Mouse (Mus musculus): Measurements from ENCODE around the gene Rab22a. TPM values are rescaled to one million over a fixed set of nuclear protein-coding genes. Genes with fewer than 3 reads are reported as not detected.
A peak's percentile ranks its signal among the peaks of the same experiment; 100 is the strongest.

Gene Rab22a
- polyA plus RNA-seq, 2 experiments, result 3.7 to 13.2 TPM

DNA sequence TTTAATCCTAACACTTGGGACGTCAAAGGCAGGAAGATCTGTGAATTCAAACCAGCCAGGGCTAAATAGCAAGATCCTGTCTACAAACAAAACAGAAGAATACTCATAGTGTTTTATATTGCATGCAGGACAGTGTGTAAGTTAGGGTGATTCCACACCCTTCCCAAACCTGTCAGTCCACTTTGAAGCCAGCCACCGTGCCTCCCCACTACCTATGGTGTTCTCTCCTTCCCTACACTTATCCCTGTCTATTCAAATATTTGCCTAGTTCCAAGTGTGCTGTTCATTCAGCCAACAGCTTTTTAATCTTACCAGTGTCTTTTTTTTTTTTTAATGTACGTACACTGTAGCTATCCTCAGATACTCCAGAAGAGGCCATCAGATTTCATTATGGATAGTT lies 7.3 kb downstream of the Rab22a start:
- TF ChIP-seq EP300 (IDR thresholded peaks at IDR 0.05; ENCODE audit: low read depth) (no peak), CTCF (IDR thresholded peaks at IDR 0.05; ENCODE audit: low read depth) (no peak)
- no peak for DNase-seq (ENCODE audit: low read depth in 3 of 3, low spot score in 3 of 3)
- H3K4me3 ChIP-seq (ENCODE audit: insufficient read depth in 1 of 2, low read depth in 2 of 2, low read length in 2 of 2), result no peak overlapping the region
- no peak overlapping the region for H3K27ac ChIP-seq
- H3K4me1 ChIP-seq (replicated peaks; ENCODE audit: control insufficient read depth in 2 of 2, insufficient read depth in 2 of 2, low read length in 1 of 2), result peaks cover 6 to 21% of the 10 kb centered on the region in 2 experiments; a peak in 3 of 4 replicates
- H3K9ac ChIP-seq (replicated peaks), result no peak overlapping the region
- H3K27me3 ChIP-seq (ENCODE audit: control insufficient read depth, insufficient read depth, low read length), result no peaks in the 10 kb centered on the region
- H3K4me2 ChIP-seq (ENCODE audit: low read depth), result no peak overlapping the region
- ATAC-seq (ENCODE audit: insufficient read depth), result no peak
- 68% methylated on average over 3 of the region's 3 CpGs for WGBS (ENCODE audit: insufficient replicate concordance)
- H3K9me3 ChIP-seq (ENCODE audit: control insufficient read depth, low read length), result no peaks in the 10 kb centered on the region
- peaks cover 7% of the 10 kb centered on the region for H3K36me3 ChIP-seq (replicated peaks; ENCODE audit: control insufficient read depth, insufficient read depth, low read depth)

DNA sequence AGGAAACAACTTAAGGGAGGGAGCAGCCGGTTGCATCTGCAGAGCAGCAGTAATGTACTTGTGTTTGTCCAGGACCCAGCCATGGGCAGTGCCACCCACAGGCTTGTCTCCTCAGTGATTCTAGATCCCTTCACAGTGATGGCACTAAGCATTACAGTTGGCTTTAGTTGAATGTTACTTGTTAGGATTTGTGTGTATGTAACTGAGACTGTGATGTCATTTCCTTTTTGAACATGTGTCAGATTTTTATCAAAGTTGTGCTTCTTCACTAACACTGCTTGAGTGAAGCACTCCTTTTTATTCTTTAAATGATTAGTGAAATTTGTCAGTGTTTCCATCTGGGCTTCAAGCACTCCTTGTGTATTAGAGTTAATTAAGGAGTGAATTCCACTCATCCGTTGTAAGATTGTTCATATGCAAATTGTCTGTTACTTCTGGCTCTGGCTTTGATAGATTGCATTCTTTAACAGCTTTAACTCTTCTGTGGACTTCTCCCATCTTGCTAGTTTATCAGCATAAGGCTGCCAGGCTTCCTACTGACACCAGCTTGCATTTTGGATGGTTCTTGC lies 12.9 kb downstream of the Rab22a start:
- Histone ChIP-seq H3K4me3 (ENCODE audit: insufficient read depth in 1 of 2, low read depth in 2 of 2, low read length in 2 of 2) (no peak overlapping the region), H3K9ac (replicated peaks) (no peak overlapping the region), H3K36me3 (replicated peaks; ENCODE audit: control insufficient read depth, insufficient read depth, low read depth) (peaks cover under 1% of the 10 kb centered on the region), H3K9me3 (ENCODE audit: control insufficient read depth, low read length) (no peaks in the 10 kb centered on the region), H3K27ac (no peak overlapping the region), H3K4me1 (replicated peaks; ENCODE audit: control insufficient read depth in 2 of 2, insufficient read depth in 2 of 2, low read length in 1 of 2) (peaks cover 7 to 14% of the 10 kb centered on the region in 2 experiments), H3K4me2 (ENCODE audit: low read depth) (no peak overlapping the region), H3K27me3 (ENCODE audit: control insufficient read depth, insufficient read depth, low read length) (no peaks in the 10 kb centered on the region)
- ATAC-seq (ENCODE audit: insufficient read depth) (no peak), DNase-seq (ENCODE audit: low read depth in 3 of 3, low spot score in 3 of 3) (no peak)
- TF ChIP-seq CTCF (IDR thresholded peaks at IDR 0.05; ENCODE audit: low read depth) (no peak), EP300 (IDR thresholded peaks at IDR 0.05; ENCODE audit: low read depth) (no peak)
- 66% methylated on average over 2 of the region's 2 CpGs for WGBS (ENCODE audit: insufficient replicate concordance)

DNA sequence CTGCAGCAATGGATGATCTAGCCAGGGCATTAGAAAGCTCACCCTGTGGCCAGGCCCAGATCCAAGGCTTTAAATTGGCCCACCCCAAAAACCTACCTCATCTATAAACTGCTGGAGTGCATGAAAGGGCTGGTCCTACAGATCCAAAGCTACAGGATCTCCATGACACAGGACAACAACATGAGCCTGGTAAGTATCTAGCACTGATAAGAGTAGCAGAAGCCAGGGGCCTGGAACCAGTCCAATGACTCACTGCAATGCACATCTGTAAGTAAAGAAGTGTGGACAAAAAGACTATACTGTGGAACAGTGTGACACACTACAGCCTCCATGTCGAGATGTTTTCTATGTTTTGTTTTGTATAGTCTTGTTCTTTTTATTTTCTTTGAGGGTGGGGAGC lies 13.9 kb downstream of the Rab22a start:
- no peaks in the 10 kb centered on the region for H3K27me3 ChIP-seq (ENCODE audit: control insufficient read depth, insufficient read depth, low read length)
- no peak overlapping the region for H3K9ac ChIP-seq (replicated peaks)
- H3K4me3 ChIP-seq (ENCODE audit: insufficient read depth in 1 of 2, low read depth in 2 of 2, low read length in 2 of 2), result no peak overlapping the region
- H3K4me1 ChIP-seq (replicated peaks; ENCODE audit: control insufficient read depth in 2 of 2, insufficient read depth in 2 of 2, low read length in 1 of 2), result peaks cover 7 to 14% of the 10 kb centered on the region in 2 experiments
- no peak overlapping the region for H3K27ac ChIP-seq
- WGBS (ENCODE audit: insufficient replicate concordance), result 63% methylated on average over 1 of the region's 1 CpGs
- DNase-seq (ENCODE audit: low read depth in 3 of 3, low spot score in 3 of 3), result no peak
- no peaks in the 10 kb centered on the region for H3K36me3 ChIP-seq (replicated peaks; ENCODE audit: control insufficient read depth, insufficient read depth, low read depth)
- peak; percentile 67 for ATAC-seq (ENCODE audit: insufficient read depth)
- TF ChIP-seq EP300 (IDR thresholded peaks at IDR 0.05; ENCODE audit: low read depth), result no peak
- no peak for TF ChIP-seq CTCF (IDR thresholded peaks at IDR 0.05; ENCODE audit: low read depth)
- H3K4me2 ChIP-seq (ENCODE audit: low read depth), result no peak overlapping the region
- H3K9me3 ChIP-seq (ENCODE audit: control insufficient read depth, low read length), result no peaks in the 10 kb centered on the region

DNA sequence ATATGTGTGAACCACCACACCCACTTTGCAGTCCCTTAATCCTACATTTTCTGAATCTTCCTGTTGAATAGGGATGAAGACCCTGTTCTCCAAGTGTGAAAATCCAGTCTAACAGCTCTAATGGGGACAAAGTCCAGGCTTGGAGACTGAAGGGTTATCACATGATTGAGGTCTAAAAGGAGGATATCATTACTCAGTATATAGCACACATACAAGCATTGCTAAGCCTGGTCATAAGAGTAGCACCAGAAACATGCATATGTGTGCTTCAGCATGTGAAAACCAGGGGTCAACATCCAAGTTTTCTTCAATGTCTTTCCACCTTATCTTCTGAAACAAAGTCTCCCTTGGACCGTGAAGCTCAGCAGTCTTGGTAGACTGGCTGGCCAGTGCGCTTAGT lies 19.0 kb downstream of the Rab22a start:
- Histone ChIP-seq H3K9me3 (ENCODE audit: control insufficient read depth, low read length) (no peaks in the 10 kb centered on the region), H3K9ac (replicated peaks) (no peak overlapping the region), H3K4me2 (ENCODE audit: low read depth) (no peak overlapping the region), H3K27me3 (ENCODE audit: control insufficient read depth, insufficient read depth, low read length) (no peaks in the 10 kb centered on the region), H3K36me3 (replicated peaks; ENCODE audit: control insufficient read depth, insufficient read depth, low read depth) (no peaks in the 10 kb centered on the region), H3K4me3 (ENCODE audit: insufficient read depth in 1 of 2, low read depth in 2 of 2, low read length in 2 of 2) (no peak overlapping the region), H3K4me1 (replicated peaks; ENCODE audit: control insufficient read depth in 2 of 2, insufficient read depth in 2 of 2, low read length in 1 of 2) (peaks cover 0 to 15% of the 10 kb centered on the region in 2 experiments; a peak in 3 of 4 replicates), H3K27ac (no peak overlapping the region)
- DNase-seq (ENCODE audit: low read depth in 3 of 3, low spot score in 3 of 3), result no peak
- TF ChIP-seq CTCF (IDR thresholded peaks at IDR 0.05; ENCODE audit: low read depth), result no peak
- no peak for TF ChIP-seq EP300 (IDR thresholded peaks at IDR 0.05; ENCODE audit: low read depth)
- WGBS (ENCODE audit: insufficient replicate concordance), result 78% methylated on average over 2 of the region's 2 CpGs
- no peak for ATAC-seq (ENCODE audit: insufficient read depth)

DNA sequence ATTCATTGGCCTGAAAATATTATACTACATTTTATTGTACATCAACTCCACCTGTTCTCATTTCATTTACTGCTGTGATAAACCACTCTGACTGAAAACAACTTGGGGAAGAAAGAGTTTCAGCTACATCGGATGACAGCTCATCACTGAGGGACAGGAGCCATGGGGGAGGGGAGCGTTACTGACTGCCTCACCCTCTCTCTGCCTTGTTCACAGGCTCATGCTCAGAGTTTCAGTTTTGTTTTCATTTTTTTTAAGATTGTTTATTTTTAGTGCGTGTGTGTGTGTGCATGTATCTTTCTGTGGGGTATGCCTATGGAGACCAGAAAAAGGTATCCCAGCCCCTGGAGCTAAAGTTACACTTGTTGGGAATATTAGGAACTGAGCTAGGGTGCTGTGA lies 19.7 kb downstream of the Rab22a start:
- H3K27me3 ChIP-seq (ENCODE audit: control insufficient read depth, insufficient read depth, low read length), result no peaks in the 10 kb centered on the region
- no peak overlapping the region for H3K4me2 ChIP-seq (ENCODE audit: low read depth)
- no peak overlapping the region for H3K4me3 ChIP-seq (ENCODE audit: insufficient read depth in 1 of 2, low read depth in 2 of 2, low read length in 2 of 2)
- peaks cover 0 to 10% of the 10 kb centered on the region in 2 experiments; a peak in 2 of 4 replicates for H3K4me1 ChIP-seq (replicated peaks; ENCODE audit: control insufficient read depth in 2 of 2, insufficient read depth in 2 of 2, low read length in 1 of 2)
- H3K36me3 ChIP-seq (replicated peaks; ENCODE audit: control insufficient read depth, insufficient read depth, low read depth), result no peaks in the 10 kb centered on the region
- H3K9ac ChIP-seq (replicated peaks), result no peak overlapping the region
- H3K27ac ChIP-seq, result no peak overlapping the region
- DNase-seq (ENCODE audit: low read depth in 3 of 3, low spot score in 3 of 3) (no peak), ATAC-seq (ENCODE audit: insufficient read depth) (no peak)
- no peaks in the 10 kb centered on the region for H3K9me3 ChIP-seq (ENCODE audit: control insufficient read depth, low read length)
- 63% methylated on average over 3 of the region's 3 CpGs for WGBS (ENCODE audit: insufficient replicate concordance)
- TF ChIP-seq EP300 (IDR thresholded peaks at IDR 0.05; ENCODE audit: low read depth), result no peak
- TF ChIP-seq CTCF (IDR thresholded peaks at IDR 0.05; ENCODE audit: low read depth), result no peak
